Mouse (Mus musculus) adrenal gland, postnatal 4 days (tissue): ENCODE measurements around the gene Atf6. TPM values are rescaled to one million over a fixed set of nuclear protein-coding genes. Genes with fewer than 3 reads are reported as not detected.

ENCODE experiments used
- DNase-seq, 2 experiments: peaks; one replicate each; pipeline ENCODE4 v3.0.0; 2021 to 2022; ENCODE audit warnings: low spot score in 2 of 2, mixed read lengths in 2 of 2
- total RNA-seq, 2 experiments: library from RNA; stranded (reverse); gene quantifications; 2 replicates each; pipeline ENCODE4 v1.2.3; 2021

Gene Atf6
- total RNA-seq, 2 experiments from 2014 or later: 28.1 to 30.4 TPM

GRCm38 (mm10) chr1:170850007-170850406 is 17.6 kb downstream of the Atf6 start:
- DNase-seq: no peak

- DNase-seq: no peak
Observed at GRCm38 (mm10) chr1:170845448-170846307, 21.9 kb downstream of the Atf6 start.

- DNase-seq: no peak
Observed at GRCm38 (mm10) chr1:170844380-170844779, 23.2 kb downstream of the Atf6 start.

GRCm38 (mm10) chr1:170839685-170840084 is 27.9 kb downstream of the Atf6 start:
- DNase-seq: no peak

- no peak for DNase-seq
Observed at GRCm38 (mm10) chr1:170834756-170835155, 32.8 kb downstream of the Atf6 start.

- DNase-seq: no peak
Observed at GRCm38 (mm10) chr1:170829781-170830180, 37.8 kb downstream of the Atf6 start.

GRCm38 (mm10) chr1:170829344-170829743 is 38.2 kb downstream of the Atf6 start:
- no peak for DNase-seq

GRCm38 (mm10) chr1:170820103-170820814 is 47.3 kb downstream of the Atf6 start:
- no peak for DNase-seq

- DNase-seq: no peak
Observed at GRCm38 (mm10) chr1:170815287-170816004, 52.1 kb downstream of the Atf6 start.

GRCm38 (mm10) chr1:170812822-170813221 is 54.7 kb downstream of the Atf6 start:
- DNase-seq: no peak

GRCm38 (mm10) chr1:170807600-170808270 is 59.8 kb downstream of the Atf6 start:
- no peak for DNase-seq

GRCm38 (mm10) chr1:170804721-170805120 is 62.9 kb downstream of the Atf6 start:
- no peak for DNase-seq

GRCm38 (mm10) chr1:170802669-170803068 is 64.9 kb downstream of the Atf6 start:
- no peak for DNase-seq

GRCm38 (mm10) chr1:170800694-170801093 is 66.9 kb downstream of the Atf6 start:
- no peak for DNase-seq

- DNase-seq: no peak
Observed at GRCm38 (mm10) chr1:170795741-170796347, 71.7 kb downstream of the Atf6 start.

- DNase-seq: no peak
Observed at GRCm38 (mm10) chr1:170791542-170791941, 76.0 kb downstream of the Atf6 start.

GRCm38 (mm10) chr1:170791001-170791400 is 76.6 kb downstream of the Atf6 start:
- DNase-seq: no peak

- DNase-seq: no peak
Observed at GRCm38 (mm10) chr1:170787643-170788042, 79.9 kb downstream of the Atf6 start.

- DNase-seq: no peak
Observed at GRCm38 (mm10) chr1:170786570-170787341, 80.8 kb downstream of the Atf6 start.

- DNase-seq: no peak
Observed at GRCm38 (mm10) chr1:170777688-170778087, 89.9 kb downstream of the Atf6 start.
